Mouse (Mus musculus): ENCODE results near the gene Topors. TPM values are rescaled to one million over a fixed set of nuclear protein-coding genes. Genes with fewer than 3 reads are reported as not detected.

Topors gene
- total RNA-seq, 1 experiment from 2014 or later = 72.3 TPM

GRCm38 (mm10) chr4:40221004-40221760 is 48.5 kb downstream of the Topors start:
- ATAC-seq (ENCODE audit: extremely low read depth, insufficient number of reproducible peaks, low FRiP score, poor library complexity, severe bottlenecking) = no peak

GRCm38 (mm10) chr4:40220437-40220836 is 49.2 kb downstream of the Topors start:
- ATAC-seq (ENCODE audit: extremely low read depth, insufficient number of reproducible peaks, low FRiP score, poor library complexity, severe bottlenecking) = no peak

- ATAC-seq (ENCODE audit: extremely low read depth, insufficient number of reproducible peaks, low FRiP score, poor library complexity, severe bottlenecking) = peak; percentile 69; the same call in 1 of the 2 replicates
Measured at GRCm38 (mm10) chr4:40218382-40218781, 51.3 kb downstream of the Topors start.

- no peak for ATAC-seq (ENCODE audit: extremely low read depth, insufficient number of reproducible peaks, low FRiP score, poor library complexity, severe bottlenecking)
Measured at GRCm38 (mm10) chr4:40217910-40218309, 51.7 kb downstream of the Topors start.

GRCm38 (mm10) chr4:40212177-40212576 is 57.5 kb downstream of the Topors start:
- no peak for ATAC-seq (ENCODE audit: extremely low read depth, insufficient number of reproducible peaks, low FRiP score, poor library complexity, severe bottlenecking)

Other genes with a start within 250 kb of the Topors start
- gene Aco1, start 126.8 kb downstream of the Topors start, total RNA-seq (2017) = 8.3 and 12.9 TPM in 2 replicates
- gene Ddx58, start 30.0 kb downstream of the Topors start, total RNA-seq (2017) = 153 and 157 TPM in 2 replicates
- gene Smim27, start 271 bp downstream of the Topors start, total RNA-seq (2017) = 1.6 and 3.6 TPM in 2 replicates
- 12.2 and 24.1 TPM in 2 replicates for gene Ndufb6, start 9.6 kb upstream of the Topors start, total RNA-seq (2017)
- gene Tmem215, start 202.3 kb upstream of the Topors start, total RNA-seq (2017) = 0.35 TPM in 1 of 2 replicates, not detected in the other